Mouse (Mus musculus): ENCODE results near the gene Gm3448. TPM values are rescaled to one million over a fixed set of nuclear protein-coding genes. Genes with fewer than 3 reads are reported as not detected.
"Not testable (repeated sequence)": the region's sequence is repeated elsewhere in the genome, so short reads cannot be mapped to it uniquely, and the experiment has no call there.

Gm3448 gene
- total RNA-seq (2021): 1 to 10 TPM; 7.4 to 7.9 TPM
- long read RNA-seq, experiment 1, partial matches to known transcripts: 14 of 40 reads
- long read RNA-seq, experiment 1, other reads (novel, unspliced or antisense): 25 of 40 reads
- long read RNA-seq, experiment 2, partial matches to known transcripts: 11 of 34 reads
- long read RNA-seq, experiment 2, other reads (novel, unspliced or antisense): 22 of 34 reads

DNA sequence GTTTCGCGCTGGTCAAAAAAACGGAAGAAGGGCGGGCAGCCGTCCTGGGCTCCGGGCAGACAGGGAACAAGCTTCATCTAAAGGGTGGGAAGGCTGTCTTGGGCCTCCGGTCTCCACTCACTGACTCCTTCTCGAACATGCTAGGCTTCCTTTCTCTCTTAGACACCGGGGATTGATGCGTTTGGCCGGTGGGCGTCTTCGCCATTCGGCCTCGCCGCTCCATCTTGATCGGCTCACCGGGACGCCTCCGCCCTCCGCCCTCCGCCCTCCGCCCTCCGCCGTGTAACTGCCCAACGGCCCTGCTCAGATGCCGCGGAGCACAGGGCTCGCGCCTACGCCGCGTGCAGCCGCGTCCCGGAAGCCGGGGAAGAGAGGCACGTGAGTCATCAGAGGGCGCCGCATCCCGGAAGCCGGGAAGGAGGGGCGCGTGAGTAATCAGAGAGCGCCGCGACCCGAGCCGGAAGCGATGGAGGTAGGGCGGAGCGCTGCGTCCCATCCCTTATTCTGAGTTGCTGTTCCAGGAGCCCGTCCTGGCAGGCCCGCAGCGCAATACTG lies at the start of gene Gm3448, which contains the start of the genes Ermard and Tcte3:
TSS of gene Gm3448 (minus strand) at position 363 of the 555 bp plus-strand sequence.
TSS of gene Ermard (plus strand) at position 34 of the 555 bp plus-strand sequence.
TSS of gene Tcte3 (minus strand) at position 314 of the 555 bp plus-strand sequence.
- DNase-seq (ENCODE audit: low spot score in 2 of 2): peak in 1 of 2 experiments; percentile 37

DNA sequence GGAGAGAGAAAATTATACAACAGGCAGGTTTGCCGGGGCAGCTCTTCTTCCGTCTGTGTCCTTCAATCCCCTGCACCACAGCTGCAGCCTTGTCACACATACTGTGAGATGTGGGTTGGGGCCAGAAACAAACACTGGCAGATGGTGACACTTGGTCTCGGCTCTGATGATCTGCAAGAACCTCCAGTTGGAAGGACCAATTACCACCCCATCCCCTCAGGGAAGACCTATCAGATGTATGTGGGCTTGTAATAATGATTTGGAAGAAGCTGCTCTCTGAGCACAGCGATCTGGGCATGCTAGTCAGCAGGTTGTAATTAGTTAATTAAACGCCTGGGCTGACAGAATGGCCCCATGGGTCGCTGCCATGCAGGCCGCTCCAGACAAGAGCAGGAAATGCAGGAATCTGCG lies 47.3 kb upstream of the Gm3448 start:
- DNase-seq (ENCODE audit: low spot score in 2 of 2): no peak

DNA sequence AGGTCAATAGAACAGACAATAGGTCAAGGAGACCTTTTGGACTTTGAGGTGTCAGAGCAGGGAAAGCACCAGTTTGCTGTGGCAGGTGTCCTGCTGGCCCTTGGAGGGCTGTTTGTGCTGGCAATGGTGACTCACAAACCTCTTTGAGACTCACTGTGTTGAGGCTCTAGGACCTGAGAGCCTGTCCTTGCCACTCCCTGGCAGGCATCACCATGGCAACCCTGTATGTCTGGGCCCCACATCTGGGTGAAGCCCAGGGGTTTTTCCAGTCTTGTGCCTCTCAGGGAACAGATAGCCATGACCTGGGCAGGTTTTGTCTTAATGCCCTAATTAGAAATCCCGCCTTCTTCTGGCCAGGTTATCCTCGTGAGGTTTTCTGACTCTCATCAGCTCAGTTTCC lies 46.8 kb upstream of the Gm3448 start:
- no peak for DNase-seq (ENCODE audit: low spot score in 2 of 2)

DNA sequence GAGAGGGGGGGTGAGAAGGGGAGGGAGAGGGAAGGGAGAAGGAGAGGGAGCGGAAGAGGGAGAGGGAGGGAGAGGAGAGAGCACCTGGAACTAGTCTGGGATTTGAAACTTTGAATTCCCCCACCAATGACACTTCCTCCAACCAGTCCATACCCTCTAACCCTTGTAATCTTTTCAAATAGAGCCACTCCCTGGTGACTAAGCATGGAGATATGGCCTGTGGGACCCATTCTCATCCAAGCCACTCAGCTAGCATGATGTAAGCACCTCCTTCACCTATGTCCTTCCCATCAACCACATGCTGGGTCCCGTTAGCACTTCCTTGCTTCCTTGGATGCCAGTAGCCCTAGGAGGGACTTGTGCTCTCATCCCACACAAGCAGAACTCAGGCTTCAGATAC lies 43.7 kb upstream of the Gm3448 start:
- DNase-seq (ENCODE audit: low spot score in 2 of 2): no peak

DNA sequence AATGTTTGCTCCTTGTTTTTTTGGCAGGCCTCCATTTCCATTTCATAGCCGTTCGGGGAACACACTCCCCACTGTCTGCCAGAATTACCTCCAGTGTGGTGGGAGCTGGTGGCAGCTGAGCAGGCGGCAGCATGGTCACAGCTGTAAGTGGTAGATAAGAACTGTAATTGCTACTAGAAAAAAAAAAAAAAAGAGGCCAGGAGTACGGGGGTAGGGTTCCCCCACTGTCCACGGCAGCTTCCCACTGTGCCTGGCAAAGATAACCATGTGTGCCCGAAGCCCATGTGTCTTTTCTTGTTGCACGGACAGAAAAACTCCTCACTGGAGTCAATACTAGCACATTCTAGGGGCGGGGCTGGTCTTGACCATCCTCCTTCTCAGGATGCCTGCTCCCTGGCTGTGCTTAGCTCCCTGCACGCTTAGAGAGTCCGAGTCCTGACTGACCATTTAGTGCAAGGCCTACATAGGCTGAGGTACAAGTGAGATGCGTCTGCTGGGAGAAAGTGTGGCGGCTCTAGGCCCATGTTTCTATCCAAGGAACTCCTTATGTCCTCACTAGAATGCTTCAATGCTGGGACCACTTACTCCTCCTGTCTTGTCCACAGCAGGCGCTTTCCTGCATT lies 43.0 kb upstream of the Gm3448 start:
- DNase-seq (ENCODE audit: low spot score in 2 of 2): no peak

DNA sequence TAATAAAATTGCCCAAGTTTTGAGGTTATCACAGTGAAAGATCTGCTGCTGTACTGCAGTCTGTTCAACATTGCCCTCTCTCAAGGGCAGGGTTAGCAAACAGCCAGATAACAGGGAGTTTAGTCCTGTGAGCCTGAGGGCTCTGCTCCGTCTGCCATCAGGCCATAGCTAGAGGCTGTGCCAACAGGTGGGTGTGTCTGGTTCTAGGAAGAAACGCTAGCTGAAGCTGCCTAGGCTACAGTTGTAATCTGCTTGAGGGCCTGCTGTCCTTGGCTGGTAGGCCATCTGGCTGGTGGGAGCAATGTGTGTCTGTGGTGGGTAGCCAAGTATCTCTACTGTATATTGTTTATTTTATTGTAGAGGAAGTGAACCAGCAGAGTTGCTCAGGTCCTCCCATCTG lies 36.2 kb upstream of the Gm3448 start:
- DNase-seq (ENCODE audit: low spot score in 2 of 2): no peak

DNA sequence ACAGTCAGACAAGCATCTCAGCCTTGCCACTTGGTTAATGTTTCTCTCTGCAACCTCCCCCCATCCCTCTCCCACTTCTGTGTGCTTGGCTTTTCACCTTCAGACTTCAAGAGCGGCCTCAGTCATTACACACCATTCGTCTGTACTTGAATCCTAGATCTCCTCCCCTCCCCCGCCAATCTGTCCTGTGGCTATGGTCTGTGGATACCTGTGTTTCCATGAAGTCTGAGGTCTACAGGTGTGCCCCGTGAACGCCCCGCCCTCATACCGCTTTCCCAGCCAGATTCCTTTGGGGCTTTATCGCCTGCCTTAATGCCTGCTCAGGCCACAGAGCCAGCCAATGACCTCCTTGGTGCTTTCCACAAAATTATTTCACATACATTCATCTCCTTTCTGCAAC lies 33.7 kb upstream of the Gm3448 start:
- no peak for DNase-seq (ENCODE audit: low spot score in 2 of 2)

DNA sequence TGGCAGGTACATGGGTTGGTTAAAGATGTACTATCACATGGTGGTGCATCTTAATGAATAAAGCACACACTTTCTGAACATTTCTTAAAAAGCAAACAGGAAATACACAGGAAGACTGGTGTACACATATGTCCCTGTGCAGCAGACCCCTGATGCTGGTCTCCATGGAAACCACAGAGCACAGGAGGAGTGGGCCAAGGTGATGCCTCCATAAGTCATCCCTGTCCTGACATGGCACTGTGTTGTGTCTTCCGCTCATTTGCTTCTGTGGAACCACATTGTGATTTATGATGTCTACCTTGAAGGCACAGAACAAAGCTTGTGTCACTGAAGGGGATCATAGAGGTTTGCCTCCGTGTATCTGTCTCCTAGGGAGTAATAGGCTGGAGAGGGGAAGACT lies 30.9 kb upstream of the Gm3448 start:
- DNase-seq (ENCODE audit: low spot score in 2 of 2): no peak

DNA sequence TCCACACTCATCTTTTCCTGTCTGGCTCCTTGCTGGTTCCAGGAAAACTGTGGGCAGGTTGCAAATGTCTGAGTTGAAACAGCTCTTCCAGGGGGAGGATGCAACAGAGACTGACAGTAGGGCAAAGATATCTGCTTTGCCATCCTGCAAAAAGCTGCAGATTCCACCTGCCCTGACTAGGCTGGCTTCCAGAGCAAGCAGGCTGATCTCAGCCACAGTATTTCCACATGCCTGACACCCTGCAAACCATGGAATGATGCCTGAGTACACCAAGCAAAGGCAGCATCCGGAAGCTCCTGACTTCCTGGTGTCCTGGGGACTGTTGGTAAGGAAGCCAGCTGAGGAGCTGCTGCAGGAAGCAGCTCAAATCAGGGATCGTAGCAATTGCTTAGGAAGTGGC lies 27.8 kb upstream of the Gm3448 start:
- no peak for DNase-seq (ENCODE audit: low spot score in 2 of 2)

DNA sequence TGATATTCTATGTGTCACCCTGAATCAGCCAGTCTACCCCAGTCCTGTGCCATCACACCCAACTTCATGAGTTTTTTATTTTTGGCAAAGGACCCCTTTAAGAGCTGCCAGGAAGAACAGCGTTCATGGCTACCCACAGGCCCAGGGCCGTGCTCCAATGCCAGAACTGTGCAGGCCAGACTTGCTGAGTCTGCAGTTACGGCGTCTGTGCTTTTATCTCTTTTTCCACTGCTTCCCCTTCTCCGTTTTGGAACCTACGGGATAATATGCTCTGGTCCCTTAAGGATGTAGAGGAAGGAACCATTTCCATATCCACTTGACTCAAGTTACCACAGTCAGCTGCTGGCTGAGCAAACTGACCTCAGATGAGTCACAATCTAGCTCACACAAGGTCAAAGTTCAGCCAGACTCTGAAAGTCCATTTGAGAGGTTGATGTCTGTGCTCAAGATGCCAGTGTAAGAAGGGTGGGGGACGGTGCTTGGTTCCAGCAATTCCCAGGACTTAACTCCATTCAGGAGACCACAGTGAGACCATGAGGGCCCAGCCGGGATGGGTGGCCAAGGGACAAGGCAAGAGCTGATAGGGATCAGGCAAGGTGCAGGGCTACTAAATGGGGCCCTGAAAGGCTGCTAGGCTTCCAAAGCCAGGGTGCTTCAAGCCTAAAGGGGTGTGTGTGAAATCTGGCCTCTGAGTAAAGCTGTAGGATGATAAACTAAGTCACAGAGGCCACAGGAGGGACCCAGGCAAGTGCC lies 26.9 kb upstream of the Gm3448 start:
- DNase-seq (ENCODE audit: low spot score in 2 of 2): no peak

DNA sequence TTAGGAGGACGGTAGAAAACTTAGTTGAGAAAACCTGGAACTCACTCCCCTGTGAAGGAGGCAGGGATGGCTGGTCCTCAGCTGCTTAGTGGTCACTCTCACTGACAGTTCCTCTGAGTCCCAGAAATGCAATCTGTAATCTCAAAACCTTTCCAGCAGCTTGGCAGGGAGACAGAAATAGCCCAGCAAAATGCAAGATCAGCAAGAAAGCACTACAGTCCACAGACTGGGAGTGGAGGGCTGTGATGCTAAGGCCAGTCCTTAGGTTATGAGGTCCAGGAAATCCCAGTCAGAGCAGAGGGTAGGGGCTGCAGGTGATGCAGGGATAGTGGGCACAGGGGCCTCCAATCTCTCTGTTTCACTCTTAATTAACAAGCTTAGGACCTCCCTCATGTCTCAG lies 25.6 kb upstream of the Gm3448 start:
- DNase-seq (ENCODE audit: low spot score in 2 of 2): no peak

DNA sequence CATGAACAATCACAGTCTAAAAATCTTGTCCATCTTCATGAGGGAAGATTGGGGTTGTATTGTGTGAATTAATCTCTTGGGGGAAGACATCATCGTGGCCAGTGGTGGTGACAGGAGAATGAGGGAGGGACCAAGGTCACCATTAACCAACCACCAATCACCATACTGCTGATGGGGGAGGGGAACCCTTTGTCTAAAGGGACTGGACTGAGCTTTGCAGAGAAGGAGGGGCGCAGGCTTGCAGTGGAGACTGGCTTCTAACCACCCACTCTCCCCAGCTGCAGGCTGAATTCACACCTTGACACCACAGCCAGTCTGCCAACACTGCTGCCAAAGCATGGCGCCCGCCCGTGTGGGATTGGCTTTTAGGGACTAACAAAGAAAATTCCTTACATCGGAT lies 24.7 kb upstream of the Gm3448 start:
- no peak for DNase-seq (ENCODE audit: low spot score in 2 of 2)

DNA sequence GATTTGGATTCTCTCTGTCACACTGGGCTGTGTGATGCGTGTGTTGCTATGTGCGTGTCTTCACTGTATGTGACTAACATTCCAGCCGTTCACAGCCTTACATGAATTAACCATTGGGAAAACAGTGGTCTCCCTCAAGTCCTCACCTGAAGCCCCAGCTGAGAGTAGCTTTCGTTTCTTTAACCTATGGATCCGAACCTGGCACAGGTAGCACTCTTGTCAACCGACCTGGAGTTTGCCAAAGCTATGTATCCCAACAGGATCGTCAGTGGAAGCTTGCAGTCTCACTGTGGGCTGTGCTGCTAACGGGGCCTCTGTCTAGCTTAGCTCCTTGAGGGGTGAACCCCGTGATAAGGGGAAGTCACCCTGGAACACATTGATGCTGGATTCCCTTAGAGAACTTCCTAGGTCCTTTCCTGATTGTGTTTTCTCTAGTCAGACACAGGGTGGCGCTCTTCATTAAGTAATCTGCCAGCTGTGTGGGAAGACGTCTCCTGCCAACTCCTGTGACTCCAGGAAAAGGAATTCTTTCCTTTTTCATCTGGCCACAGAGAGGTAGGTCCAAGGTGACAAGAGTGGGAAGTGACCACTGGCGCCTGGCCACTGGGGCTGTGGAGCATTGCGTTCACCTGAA lies 24.2 kb upstream of the Gm3448 start:
- DNase-seq (ENCODE audit: low spot score in 2 of 2): peak; percentile 73 to 78

DNA sequence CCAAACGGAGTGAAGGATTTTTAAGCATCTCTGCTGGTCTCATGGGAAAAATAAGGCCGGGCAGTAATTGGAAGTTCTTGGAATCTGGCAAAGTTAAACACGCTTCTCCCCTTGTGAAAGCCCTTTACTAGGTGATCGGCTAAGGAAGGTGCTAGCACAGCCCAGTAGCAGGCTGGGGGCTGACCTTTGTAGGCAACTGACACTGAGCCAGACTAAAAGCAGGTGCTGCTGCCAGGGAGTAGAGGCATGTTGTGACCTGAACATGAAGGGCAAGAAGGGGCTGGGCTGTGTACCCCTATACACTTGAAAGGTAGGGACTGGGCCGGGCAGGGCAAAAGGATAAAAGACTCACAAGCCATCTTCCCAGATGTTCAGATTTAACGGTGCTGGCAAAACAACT lies 19.0 kb upstream of the Gm3448 start:
- DNase-seq (ENCODE audit: low spot score in 2 of 2): no peak

DNA sequence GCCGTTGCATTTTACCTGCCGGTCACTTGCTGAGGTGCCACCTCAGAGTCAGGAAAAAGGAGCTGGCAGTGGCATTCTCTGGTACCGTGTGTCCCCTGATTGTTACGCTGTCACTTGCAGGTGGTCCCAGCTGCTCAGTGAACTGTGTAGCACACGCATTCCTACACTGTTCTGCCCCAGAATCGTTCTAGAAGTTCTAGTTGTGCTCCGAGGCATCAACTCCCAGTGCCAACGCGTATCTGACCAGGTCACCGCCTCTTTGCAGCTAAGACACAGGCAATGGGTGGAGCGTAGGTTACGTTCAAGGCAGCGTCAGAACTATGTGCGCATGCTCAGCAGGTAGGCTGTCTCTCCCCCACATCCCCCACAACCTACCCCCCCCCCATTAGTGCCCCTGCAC lies 18.3 kb upstream of the Gm3448 start:
- no peak for DNase-seq (ENCODE audit: low spot score in 2 of 2)

DNA sequence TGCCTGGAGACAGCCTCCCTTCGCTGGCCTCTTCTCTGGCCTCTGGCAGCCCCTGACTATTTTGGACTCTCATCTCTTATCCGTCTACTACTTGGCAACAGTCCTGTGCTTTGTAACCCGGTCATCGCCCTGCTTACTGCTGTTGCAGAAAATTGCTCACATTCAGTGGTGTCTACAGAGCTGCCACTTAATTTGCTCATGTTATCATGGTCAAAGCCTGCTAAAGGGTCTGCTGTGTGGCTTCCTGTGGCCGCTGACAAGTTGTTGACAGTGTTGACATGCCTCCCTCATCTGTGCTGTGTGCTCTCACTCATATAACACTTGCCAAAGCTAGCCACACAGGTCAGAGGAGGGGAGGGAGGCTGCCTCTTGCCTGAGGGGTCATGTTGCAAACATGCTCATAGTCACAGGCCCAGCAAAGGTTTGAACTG lies 16.8 kb upstream of the Gm3448 start:
- DNase-seq (ENCODE audit: low spot score in 2 of 2): no peak

DNA sequence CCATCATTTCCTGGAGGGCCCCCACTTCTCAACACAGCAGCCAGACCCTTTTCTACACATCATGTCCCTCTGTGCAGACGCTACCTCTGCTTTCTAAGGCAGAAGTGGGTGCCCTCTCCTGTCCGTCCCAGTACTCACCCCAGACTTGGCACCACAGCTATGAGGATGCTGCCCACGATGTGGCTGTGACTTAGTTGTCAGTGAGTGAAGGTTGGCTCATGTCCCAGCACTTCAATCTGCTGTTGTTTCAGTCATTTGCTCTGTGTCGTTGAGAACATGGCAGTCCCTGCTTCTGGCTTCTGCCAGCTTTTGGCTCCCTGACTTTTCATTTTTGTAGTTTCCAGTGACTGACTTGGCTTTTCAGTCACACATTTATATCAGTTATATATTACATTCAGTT lies 14.6 kb upstream of the Gm3448 start:
- DNase-seq (ENCODE audit: low spot score in 2 of 2): peak; percentile 29 to 38

DNA sequence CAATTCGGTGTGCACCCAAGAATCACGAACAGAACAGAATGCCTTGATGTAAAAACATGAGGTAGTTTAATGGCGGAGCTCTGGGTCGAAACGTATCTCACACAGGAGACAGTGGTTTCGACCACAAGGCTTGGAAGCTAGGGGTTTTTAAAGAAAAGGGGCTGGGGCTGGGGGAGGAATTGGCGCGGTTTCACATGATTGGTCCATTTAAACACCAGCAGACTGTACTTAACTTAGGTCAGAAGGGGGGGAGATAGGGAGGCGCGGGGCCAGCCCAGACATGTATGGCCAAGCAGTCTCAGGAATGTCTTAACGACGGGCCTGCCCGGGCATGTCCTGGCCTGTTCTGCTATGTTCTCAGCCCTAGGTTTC lies 12.5 kb upstream of the Gm3448 start:
- not testable (repeated sequence) for DNase-seq (ENCODE audit: low spot score in 2 of 2)

DNA sequence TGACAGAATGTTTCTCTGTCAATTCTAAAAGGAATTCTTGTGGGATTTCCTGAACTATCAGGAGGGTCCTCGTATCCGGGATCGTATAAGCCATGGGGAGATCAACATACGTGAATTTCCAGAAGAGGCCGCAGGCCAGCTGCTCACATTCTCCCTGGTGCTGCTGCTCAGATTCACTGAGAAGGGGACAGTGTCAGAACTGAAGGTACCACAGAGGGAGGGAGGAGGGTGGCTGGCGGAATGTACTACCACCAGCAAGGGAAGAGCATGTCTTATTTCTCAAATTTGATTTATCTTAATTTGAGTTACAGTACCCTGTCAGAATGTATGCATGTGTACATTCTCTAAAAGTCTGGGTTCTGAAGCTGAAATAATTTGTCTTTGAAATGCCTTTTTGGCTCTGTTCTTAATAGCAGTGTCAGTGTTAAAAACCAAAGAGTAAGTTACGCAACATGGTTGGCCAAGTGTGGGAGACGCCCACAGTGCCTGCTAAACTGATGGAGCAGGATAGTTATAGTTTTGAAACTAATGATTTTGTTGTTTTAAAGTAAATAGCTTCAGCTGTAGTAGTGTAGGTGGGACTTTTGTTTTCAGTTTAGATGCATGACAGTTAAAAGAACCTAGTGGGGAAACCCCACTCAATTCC lies 12.0 kb upstream of the Gm3448 start:
- not testable (repeated sequence) for DNase-seq (ENCODE audit: low spot score in 2 of 2)

DNA sequence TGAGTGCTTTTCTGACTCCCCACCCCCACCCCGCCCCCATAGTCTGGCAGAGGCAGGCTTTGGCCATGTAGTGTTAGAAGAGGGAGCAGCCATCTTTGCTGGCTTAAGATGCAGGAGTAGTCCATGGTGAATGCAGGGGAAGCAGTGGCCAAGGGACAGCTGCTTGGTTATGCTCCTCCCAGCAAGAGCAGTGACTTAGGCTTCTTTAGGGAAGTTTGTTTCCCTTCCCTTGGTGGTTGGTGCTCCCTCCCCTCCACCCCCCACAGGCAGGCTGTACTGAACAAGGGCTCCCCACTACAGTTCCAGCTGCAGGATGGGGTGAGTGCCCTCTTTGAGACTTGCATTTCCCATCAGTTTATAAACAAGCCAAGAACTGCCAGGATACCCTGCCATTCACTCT lies 11.4 kb upstream of the Gm3448 start:
- not testable (repeated sequence) for DNase-seq (ENCODE audit: low spot score in 2 of 2)

DNA sequence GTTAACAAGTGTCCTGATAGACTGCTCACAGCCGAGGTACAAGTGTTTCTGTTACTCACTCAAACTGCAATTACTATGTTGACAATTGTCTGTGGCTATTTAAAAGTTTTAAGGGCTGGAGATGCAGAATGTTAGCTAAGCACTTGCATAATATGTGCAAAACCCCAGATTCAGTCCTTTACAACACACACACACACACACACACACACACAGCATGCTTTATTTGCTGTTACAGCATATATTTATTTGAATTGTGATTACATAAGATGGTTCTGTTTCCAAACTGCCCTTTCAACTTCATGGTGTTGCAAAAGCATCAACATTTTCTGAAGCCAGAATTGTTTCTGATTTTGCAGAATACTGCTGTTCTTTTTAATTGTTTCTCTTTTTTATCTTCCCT lies 9.0 kb upstream of the Gm3448 start:
- DNase-seq (ENCODE audit: low spot score in 2 of 2): not testable (repeated sequence)

Data from left cerebral cortex, adult 18-20 months (tissue).